Mouse (Mus musculus): ENCODE measurements around the gene Hoxa10.
A peak's percentile ranks its signal among the peaks of the same experiment; 100 is the strongest.

The Hoxa10 gene

DNA sequence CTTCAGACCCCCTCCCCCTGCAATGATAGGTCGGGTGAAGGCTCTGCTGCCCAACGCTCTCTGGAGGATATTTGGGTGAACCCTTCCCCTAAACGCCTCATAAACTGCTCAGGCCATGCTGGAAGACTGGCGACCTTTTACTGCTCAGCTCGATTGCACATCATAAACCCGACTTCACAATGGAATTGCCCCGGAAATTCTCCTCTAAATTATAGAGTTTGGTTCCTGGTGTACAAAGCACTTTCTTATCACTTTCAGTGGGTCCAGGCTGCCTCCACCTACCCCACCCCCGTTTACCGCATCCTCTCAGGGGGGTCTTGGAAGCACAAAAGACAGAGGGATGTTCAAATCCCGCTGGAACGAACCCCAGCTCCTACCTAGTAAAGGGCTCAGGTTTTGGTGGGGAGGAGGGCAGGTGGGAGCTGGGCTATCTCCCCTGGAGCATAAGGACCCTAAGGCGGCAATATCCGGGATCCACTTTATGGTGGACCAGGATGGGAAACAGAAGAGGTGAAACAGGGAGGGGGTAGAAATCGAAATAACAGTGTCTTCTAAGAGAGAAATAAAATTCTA, 21.9 kb downstream of the Hoxa10 start:
- no peak for DNase-seq (ENCODE audit: extremely low spot score)

DNA sequence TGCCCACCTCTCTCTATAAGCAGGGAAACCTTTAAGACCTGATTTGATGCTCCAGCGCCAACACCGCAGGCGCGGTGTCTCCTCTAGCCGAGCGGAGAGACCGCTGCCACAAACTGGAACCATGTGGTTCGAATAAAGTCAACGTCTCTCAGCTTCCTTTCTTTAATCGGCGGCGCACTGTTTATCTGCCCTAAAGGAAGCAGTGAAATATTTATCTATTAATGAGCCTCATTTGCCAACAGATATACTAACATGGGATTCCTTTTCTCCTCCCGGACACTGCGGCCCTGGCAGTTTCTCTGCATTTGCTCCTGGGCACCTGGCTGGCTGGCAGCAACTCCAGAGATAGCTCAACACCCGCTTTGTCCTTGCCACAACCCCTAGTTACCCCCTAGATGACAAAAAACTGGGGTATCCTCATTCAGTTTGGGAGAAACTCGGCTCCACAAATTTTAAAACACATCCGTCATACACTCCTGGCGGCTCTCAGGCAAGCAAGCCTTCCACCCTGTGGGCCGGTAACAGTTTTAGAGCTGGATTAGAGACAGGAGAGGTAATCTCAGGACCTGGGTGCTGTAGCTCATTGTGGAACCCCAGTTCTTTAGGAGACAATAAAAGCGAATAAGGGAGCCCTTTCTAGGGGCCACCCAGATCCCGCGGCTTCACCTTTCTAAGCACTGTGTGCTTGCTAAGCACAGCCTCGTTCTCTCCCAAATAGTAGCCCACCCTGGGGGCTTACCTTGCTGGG, 22.6 kb downstream of the Hoxa10 start:
- DNase-seq (ENCODE audit: extremely low spot score): no peak

DNA sequence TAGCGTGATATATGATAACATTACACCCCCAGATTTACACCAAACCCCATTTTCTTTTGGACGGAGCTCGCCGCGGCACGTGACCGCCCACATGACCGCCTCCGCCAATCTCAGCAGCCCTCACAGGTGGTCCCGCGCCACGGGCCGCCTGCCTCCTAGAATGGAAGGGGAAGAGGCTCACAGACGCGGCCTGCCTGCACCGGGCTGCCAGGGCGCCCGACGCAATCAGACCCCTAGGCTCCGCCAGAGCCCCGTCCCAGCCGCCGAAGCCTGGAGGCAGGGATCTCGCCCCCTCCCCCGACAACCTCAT, 23.2 kb downstream of the Hoxa10 start:
- DNase-seq (ENCODE audit: extremely low spot score): peak; percentile 84

DNA sequence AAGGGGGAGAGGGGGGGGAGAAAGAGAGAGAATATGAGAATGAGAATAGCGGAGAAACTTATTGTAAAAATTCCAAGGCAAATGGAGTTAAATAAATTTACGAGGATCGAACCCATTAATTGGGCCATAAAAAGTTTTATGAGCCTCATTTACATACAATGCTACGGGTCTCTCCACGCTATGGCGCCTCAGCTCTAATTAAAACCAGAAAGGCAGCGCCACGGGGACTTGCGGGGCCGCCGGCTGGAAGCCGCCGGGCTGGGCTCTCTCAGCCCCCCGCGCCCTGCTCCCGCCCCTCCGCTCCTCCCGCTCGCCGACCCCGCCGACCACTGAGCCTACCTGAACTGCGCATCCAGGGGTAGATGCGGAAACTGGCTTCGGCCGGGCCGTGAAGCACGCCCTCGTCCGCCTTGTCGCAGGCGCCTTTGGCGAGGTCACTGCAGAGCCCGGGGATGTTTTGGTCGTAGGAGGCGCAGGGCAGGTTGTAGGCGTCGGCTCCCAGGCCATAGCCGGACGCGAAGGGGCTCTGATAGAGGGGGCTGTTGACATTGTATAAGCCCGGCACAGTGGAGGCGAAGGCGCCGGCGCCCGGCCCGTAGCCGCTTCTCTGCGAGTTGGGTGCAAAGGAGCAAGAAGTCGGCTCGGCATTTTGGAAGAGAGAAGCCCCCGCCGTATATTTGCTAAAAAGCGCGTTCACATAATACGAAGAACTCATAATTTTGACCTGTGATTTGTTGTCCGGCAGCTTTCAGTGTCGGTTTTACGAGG, 23.8 kb downstream of the Hoxa10 start:
- DNase-seq (ENCODE audit: extremely low spot score): no peak

DNA sequence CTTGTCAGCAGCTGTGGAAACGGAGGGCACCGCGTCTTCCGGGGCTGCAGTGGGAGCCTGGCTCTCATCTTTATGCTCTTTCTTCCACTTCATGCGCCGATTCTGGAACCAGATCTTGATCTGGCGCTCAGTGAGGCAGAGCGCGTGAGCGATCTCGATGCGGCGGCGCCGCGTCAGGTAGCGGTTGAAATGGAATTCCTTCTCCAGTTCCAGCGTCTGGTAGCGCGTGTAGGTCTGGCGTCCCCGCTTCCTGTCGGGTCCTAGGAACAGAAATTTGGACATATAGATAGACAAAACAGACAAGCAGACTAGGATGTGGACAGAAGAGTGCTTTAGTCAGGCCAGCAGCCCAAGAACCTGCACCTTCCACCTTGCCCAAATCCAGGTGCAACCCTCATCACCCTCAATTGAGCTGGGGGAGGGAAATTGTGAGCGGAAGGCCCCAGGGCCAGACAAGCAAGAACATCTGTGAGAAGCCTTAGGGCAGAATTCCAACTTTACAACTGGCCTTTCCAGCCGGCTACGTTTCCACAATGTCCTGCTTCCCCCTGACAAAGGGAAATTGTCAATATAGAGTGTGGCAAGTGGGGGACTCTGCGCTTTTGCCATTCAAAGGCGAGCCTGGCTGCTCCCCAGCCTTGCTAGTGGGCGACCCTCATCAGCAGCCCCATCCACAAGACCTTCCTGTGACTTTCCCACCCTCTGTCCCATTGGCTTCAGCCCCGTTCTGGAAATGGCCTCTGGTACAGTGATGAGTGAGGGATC, 24.7 kb downstream of the Hoxa10 start:
- DNase-seq (ENCODE audit: extremely low spot score): no peak

DNA sequence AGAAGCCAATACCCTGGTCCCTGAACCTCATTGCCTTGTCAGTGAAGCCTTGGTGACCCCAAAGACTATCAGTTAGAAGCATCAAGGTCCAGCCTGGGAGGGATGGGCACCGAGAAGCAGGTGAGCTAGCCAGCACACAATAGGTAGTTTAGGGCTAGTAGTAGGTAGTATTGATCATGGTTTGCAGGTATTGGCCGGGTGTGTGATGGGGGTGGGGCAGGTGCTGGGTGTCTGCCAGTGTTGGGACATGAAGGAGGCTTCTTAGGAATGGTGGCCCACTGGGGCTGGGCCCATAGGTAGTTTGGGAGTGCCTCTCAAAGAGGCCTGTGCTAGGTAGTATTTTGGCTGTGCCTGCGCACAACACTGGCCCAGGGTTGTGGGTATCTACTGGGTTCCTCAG, 25.6 kb downstream of the Hoxa10 start:
- no peak for DNase-seq (ENCODE audit: extremely low spot score)

DNA sequence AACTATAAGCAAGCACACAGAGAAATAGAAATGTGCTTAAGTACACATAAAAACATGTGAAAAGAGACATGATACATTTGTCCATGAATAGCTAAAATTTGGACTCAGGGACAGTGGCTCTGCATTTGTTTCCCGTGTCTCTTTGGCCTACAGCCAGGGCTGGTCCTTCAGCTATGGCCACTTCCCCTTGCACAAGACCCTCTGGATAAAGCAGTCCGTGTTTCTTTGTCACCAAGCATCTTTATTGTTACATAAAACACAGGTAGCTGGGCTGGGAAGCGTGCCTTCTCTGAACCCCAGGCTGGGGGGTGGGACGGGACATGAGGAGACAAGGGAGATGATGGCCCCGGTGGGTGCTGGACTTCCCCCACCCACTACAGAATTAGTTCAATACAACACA, 26.4 kb downstream of the Hoxa10 start:
- no peak for DNase-seq (ENCODE audit: extremely low spot score)

DNA sequence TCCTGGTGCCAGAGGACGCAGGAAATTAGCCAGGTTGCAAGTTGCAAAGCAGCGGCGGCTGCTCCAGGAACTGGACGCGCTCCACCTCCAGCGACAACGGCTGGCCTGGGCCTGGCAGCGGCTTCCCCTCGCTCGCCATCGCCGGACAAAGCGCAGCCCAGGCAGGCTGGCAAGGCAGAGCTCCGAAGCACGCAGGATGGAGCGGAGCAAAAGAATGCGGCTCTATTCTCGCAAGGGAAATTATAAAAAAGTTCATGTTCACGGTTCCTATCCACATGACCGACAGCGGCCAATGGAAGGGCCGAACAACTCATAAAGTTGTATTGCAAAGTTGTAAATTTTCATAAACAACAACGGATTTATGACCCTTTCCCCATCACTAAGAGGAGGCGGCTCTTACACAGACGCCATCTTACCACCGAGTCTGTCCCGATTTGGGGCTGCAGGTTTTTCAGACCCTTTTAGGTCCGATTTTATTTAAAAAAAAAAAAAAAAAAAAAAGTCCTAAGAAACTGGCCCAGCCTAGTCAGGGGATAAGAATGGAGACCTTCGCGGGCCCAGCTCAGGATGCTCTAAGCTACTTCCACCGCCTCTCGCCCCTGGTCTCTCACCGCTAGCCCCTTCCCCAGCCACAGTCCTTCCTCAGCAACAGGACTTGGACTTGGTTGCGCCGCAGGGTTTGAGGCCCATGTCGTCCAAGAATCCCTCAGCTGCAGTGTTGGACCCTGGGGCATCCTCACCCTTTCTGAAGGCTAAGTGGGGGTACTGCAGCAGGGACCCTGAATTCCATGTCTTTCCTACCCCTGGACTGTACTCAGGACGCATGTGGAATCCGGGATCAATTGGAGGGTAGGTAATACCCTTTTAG, 27.3 kb downstream of the Hoxa10 start, which contains the start of the genes Hoxa3 and Gm28308:
Gene Hoxa3, minus strand, starts transcription at position 218 of the 868 bp plus-strand sequence.
Gene Gm28308, minus strand, starts transcription at position 221 of the 868 bp plus-strand sequence.
- peak; percentile 65 for DNase-seq (ENCODE audit: extremely low spot score)

DNA sequence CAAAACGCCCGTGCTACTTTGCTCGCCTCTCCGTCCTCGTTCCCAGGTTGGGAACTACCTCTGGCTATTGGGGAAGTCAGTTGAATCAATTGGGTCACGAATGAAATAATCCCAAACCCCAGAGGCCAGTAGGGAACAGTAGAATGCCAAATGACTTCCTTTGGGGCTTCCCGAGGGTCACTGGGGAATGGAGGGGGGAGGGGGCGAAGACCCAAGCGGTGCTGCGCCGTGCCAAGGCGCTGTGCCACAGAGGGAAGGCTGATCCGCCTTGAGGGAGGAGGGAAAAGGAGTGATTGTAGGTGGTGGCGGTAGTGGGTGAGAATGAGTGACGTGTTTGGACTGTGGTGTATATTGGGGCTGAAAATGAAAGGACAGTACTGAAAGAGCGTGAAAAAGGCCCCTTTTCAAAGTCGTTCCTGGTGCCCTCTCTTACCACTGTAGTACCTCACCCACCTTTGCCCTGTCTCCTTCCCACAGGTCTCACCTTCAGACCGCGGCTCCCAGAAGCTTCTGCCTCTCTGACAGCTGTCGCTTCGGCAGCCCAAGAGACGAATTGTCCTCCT, 28.0 kb downstream of the Hoxa10 start:
- no peak for DNase-seq (ENCODE audit: extremely low spot score)

DNA sequence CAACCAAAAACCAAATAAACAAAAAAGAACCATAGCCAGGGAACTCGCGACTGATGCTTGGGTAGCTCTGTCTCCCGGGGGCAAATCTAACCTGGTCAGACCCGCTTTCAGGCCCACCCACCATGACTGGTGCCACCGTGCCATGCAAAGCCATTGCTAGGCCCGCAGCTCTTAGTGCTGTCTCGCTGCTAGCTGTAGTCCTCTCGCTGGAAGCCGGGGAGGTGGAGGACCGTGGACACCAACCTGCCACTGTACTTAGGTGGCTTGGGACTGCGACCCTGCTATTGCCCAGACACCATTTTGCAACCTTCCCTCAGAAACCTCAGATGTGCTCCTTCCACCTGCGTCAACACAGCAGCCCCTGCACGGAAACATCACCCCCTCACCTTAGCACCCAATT, 28.7 kb downstream of the Hoxa10 start:
- no peak for DNase-seq (ENCODE audit: extremely low spot score)

DNA sequence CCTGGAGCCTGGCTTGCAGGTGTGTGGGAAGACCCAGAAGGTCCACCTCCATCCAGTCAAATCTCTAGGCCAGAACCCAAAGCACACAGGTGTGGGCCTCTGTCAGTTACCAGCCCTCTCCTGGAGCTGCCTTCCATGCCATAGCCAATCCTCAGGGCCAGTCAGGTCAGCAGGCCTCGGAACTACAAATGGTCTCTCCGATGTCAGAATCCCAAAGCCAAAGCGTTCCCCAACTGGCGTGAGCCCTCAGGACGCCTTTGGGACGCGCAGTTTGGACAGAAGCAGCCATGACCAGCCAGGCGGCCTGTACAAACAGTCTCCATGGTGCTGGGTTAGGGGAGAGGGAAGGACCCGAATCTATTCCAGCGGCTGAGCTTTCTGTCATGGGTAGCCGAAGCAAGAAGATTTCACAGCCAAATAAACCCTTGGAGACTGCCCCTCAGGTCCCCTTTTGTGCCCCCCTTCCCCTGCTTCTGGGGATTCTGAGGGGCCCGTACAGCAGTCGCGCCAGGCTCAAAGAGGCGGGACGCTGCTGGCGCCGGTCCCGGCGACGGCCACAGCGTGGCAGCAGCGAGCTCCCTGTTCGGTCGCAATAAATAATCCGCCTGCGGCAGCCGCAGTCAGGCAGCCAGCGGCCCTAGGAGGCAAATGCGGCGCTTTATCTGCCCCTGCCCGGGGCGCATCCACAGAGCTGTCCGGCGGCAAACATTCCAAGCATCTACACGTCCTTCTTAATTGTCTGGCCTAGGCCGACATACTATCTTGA, 29.3 kb downstream of the Hoxa10 start:
- DNase-seq (ENCODE audit: extremely low spot score): peak; percentile 83

DNA sequence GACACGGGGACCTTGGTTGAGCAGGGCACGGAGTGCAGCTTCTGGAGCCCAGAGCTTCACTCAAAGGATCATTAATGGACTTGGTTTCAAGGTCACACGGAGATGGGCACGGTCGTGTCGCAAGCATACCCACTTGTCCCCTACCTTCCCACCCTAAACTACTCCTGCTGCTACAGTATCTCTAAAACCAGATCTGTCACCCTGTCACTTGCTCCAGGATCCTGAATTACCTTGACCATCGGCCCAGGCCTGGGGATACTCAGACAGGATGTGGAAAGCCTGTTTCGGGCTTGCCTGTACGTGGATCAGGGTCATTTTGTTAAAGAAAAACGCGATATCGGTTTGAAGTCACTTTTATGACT, 31.0 kb downstream of the Hoxa10 start:
- no peak for DNase-seq (ENCODE audit: extremely low spot score)

DNA sequence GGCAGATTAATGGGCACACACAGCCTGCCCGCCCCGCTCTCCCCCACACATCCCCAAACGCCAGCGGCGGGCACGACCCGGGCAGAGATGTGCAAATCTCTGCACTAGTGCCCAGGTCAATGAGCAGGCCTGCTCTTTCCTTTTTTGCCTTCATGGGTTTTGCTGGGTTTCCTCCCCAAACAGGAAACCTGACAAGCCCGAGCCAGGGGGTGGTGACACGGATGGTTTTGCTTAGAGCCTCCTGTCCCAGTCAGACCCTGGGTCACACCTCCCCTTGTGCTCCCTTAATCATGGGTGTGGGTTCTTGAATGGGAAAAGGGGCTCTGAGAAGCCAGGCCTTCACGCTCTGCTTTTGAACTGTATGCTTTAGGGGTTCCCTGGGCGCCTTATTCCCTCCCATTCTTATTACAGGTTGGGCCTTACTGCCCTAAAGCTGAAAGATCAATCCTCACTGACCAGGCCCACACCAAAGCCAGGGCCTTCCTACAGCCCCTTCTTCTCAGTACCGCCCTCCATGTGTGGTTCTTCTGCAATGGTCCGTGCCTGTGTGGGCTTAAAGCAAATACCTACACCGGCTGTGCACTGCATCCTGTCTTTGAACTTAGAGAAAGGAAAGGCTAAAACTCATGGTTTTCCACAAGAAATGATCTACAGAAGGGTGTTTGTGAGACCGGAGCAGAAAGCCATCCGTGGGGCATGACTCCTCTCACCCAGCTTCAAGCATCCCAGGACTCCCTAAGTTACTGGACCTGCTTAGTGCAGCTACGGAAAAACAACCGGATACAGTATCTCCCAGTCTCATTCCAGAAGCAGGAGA, 31.6 kb downstream of the Hoxa10 start:
- DNase-seq (ENCODE audit: extremely low spot score): no peak

DNA sequence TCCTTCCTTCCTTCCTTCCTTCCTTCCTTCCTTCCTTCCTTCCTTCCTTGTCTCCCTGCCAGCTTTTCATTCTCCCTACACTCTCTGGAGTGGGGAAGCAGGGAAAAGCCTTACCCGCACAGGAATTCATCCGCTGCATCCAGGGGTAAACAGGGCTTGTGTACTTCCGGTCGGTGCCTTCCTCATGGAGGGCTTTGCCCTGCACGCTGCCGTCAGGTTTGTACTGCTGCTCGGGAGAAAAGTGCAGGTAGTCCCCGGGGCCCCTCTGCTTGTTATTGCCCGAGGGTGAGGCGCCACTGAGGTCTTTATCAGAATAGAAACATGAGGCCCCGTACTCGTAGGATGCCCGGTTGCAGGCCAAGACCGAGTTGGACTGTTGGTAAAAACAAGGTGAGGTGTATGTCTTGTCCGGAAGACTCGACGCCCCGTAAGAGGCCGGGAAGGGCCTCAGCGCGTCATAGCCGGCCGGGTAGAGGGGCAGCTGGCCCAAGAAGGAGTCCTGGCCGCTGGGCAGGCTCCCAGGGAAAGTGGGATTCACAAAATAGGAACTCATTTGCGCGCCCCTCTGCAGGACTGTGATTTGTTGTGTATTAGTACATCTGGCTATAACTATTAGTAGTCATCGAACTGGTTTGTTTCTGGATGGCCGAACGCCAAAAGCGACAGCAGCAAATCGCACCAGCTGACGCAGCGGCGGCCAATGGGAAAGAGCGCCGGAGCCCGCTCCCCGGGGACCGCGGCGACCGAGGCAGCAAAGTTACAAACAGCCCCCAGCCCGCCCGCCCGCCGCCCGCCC, 32.4 kb downstream of the Hoxa10 start, which contains the start of gene Hoxa6:
Gene Hoxa6, minus strand, starts transcription at position 651 of the 796 bp plus-strand sequence.
- DNase-seq (ENCODE audit: extremely low spot score): peak; percentile 62

DNA sequence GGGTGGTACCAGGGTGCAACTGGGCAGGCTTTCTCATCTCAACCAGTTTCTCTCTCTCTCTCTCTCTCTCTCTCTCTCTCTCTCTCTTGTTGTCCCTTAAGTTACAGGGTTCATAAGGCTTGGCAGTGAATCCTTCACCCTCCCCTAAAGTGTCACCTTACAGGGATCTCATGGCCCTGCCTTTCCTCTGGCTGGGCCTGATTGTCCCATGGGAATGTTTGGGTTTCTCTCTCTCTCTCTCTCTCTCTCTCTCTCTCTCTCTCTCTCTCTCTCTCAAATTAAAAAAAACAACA, 33.0 kb downstream of the Hoxa10 start:
- no peak for DNase-seq (ENCODE audit: extremely low spot score)

DNA sequence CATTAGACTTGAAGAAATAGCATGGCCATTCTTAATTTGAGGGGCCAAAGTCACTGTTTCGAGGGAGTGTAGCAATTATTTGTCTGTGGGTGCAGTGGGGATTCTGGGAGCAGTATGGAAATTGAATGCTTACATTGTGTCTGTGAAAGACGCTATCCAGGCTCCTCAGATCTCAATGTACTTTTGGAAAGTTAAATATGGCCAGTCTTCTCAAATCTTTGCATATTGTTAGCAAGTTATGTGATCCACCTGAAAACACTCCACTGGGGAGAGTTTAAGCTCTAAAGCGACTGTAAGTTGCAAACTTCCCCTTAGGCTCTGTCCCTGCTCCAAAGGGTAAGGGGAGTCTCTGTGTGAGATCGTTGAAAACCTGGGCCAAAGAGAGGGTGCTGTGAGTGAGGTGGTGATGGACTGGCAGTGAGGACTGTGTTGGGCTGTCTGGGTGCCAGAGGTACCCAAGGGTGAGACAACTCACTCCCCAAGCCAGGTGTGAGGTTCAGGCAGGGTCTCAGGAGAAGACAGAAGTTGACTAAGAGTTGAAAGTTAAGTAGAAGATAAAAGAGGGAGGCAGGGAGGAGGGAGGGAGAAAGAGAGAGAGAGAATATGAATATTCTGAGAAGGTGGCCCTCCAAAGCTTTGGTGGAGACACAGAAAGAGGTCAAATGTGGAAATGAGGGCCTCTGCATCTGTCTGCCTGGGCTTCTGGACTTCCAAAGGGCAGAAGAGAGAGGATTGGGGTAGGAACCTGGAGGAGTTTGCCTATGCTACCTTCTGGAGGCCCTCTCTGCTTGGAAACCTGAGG, 33.6 kb downstream of the Hoxa10 start:
- DNase-seq (ENCODE audit: extremely low spot score): no peak
